Mouse (Mus musculus): ENCODE data around the gene Ctsf. TPM values are rescaled to one million over a fixed set of nuclear protein-coding genes. Genes with fewer than 3 reads are reported as not detected.
A peak's percentile ranks its signal among the peaks of the same experiment; 100 is the strongest.

Gene Ctsf
- total RNA-seq, 2 experiments from 2014 or later = 0.44 TPM; not detected in 1

DNA sequence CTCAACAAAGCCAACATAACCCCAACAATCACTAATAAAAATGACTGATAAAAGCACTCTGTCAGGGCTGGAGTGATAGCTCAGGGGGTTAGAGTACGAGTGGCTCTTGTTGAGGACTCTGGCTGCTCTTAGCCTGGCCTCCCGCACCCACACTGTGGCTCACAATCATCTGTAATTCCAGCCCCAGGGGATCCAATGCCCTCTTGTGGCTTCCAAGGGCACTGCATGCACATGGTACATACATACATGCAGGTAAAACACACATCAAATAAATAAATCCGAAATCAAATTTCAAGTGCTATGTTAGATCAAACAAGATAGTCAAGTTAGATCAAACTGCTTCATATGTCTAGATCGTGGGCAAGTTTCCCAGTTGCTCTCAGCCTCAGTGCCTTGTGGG lies 53.2 kb downstream of the Ctsf start:
- peak; percentile 45; the same call in 1 of the 2 replicates for ATAC-seq (ENCODE audit: poor library complexity, severe bottlenecking)

GRCm38 (mm10) chr19:4909376-4909775 lies 54.4 kb downstream of the Ctsf start:
- ATAC-seq (ENCODE audit: poor library complexity, severe bottlenecking) = no peak

Other genes starting within 250 kb of the Ctsf start
- gene Lrfn4, start 239.5 kb upstream of the Ctsf start, total RNA-seq (2015) = 0.09 and 0.30 TPM in 2 replicates
- gene Lrfn4, start 239.5 kb upstream of the Ctsf start, total RNA-seq (2017) = 0.29 and 0.65 TPM in 2 replicates
- 18.4 and 23.4 TPM in 2 replicates for gene Rce1, start 229.5 kb upstream of the Ctsf start, total RNA-seq (2015)
- gene Rce1, start 229.5 kb upstream of the Ctsf start, total RNA-seq (2017) = 12.4 and 20.0 TPM in 2 replicates
- gene Gm960, start 156.5 kb upstream of the Ctsf start, total RNA-seq (2015) = not detected in 2 replicates
- not detected in 2 replicates for gene Gm960, start 156.5 kb upstream of the Ctsf start, total RNA-seq (2017)
- not detected in 2 replicates for gene Sptbn2, start 144.0 kb upstream of the Ctsf start, total RNA-seq (2015)
- not detected in 2 replicates for gene Sptbn2, start 144.0 kb upstream of the Ctsf start, total RNA-seq (2017)
- gene Rbm4b, start 98.6 kb upstream of the Ctsf start, total RNA-seq (2015) = 13.3 and 14.9 TPM in 2 replicates
- gene Rbm4b, start 98.6 kb upstream of the Ctsf start, total RNA-seq (2017) = 10.8 and 14.2 TPM in 2 replicates
- gene Rbm4, start 61.2 kb upstream of the Ctsf start, total RNA-seq (2015) = 22.5 and 30.0 TPM in 2 replicates
- 45.2 and 51.7 TPM in 2 replicates for gene Rbm4, start 61.2 kb upstream of the Ctsf start, total RNA-seq (2017)
- 13.2 and 22.5 TPM in 2 replicates for gene Gm21992, start 43.5 kb upstream of the Ctsf start, total RNA-seq (2015)
- 34.1 and 52.3 TPM in 2 replicates for gene Gm21992, start 43.5 kb upstream of the Ctsf start, total RNA-seq (2017)
- gene Rbm14, start 43.5 kb upstream of the Ctsf start, total RNA-seq (2015) = 25.3 and 30.6 TPM in 2 replicates
- gene Rbm14, start 43.5 kb upstream of the Ctsf start, total RNA-seq (2017) = 13.1 and 13.8 TPM in 2 replicates
- 20.0 and 22.0 TPM in 2 replicates for gene Ccs, start 15.8 kb upstream of the Ctsf start, total RNA-seq (2015)
- gene Ccs, start 15.8 kb upstream of the Ctsf start, total RNA-seq (2017) = 24.1 and 26.6 TPM in 2 replicates
- gene Ccdc87, start 15.8 kb upstream of the Ctsf start, total RNA-seq (2015) = not detected in 2 replicates
- gene Ccdc87, start 15.8 kb upstream of the Ctsf start, total RNA-seq (2017) = not detected in 2 replicates
- 0.14 and 0.25 TPM in 2 replicates for gene Actn3, start 22.8 kb downstream of the Ctsf start, total RNA-seq (2015)
- gene Actn3, start 22.8 kb downstream of the Ctsf start, total RNA-seq (2017) = 0.07 and 0.53 TPM in 2 replicates
- gene Zdhhc24, start 23.5 kb downstream of the Ctsf start, total RNA-seq (2015) = 5.3 and 5.8 TPM in 2 replicates
- 7.1 and 7.6 TPM in 2 replicates for gene Zdhhc24, start 23.5 kb downstream of the Ctsf start, total RNA-seq (2017)
- gene Bbs1, start 51.5 kb downstream of the Ctsf start, total RNA-seq (2015) = 0.07 TPM in 1 of 2 replicates, not detected in the other
- 0.08 and 0.37 TPM in 2 replicates for gene Bbs1, start 51.5 kb downstream of the Ctsf start, total RNA-seq (2017)
- 21.2 and 21.7 TPM in 2 replicates for gene Dpp3, start 73.2 kb downstream of the Ctsf start, total RNA-seq (2015)
- gene Dpp3, start 73.2 kb downstream of the Ctsf start, total RNA-seq (2017) = 36.1 and 44.4 TPM in 2 replicates
- 0.49 TPM in 1 of 2 replicates, not detected in the other for gene Peli3, start 88.0 kb downstream of the Ctsf start, total RNA-seq (2015)
- gene Peli3, start 88.0 kb downstream of the Ctsf start, total RNA-seq (2017) = 0.51 and 0.85 TPM in 2 replicates
- 13.4 and 15.9 TPM in 2 replicates for gene Mrpl11, start 107.0 kb downstream of the Ctsf start, total RNA-seq (2015)
- 26.3 and 29.1 TPM in 2 replicates for gene Mrpl11, start 107.0 kb downstream of the Ctsf start, total RNA-seq (2017)
- not detected in 2 replicates for gene Npas4, start 135.2 kb downstream of the Ctsf start, total RNA-seq (2015)
- gene Npas4, start 135.2 kb downstream of the Ctsf start, total RNA-seq (2017) = not detected in 2 replicates
- gene Slc29a2, start 168.7 kb downstream of the Ctsf start, total RNA-seq (2015) = 0.31 and 1.0 TPM in 2 replicates
- 0.18 and 3.4 TPM in 2 replicates for gene Slc29a2, start 168.7 kb downstream of the Ctsf start, total RNA-seq (2017)
- gene B4gat1, start 183.7 kb downstream of the Ctsf start, total RNA-seq (2015) = not detected in 2 replicates
- 0.62 and 2.2 TPM in 2 replicates for gene B4gat1, start 183.7 kb downstream of the Ctsf start, total RNA-seq (2017)
- 7.0 and 7.2 TPM in 2 replicates for gene AC124502.3, start 183.8 kb downstream of the Ctsf start, total RNA-seq (2015)
- 3.5 and 4.6 TPM in 2 replicates for gene AC124502.3, start 183.8 kb downstream of the Ctsf start, total RNA-seq (2017)
- 16.5 and 22.4 TPM in 2 replicates for gene Brms1, start 186.2 kb downstream of the Ctsf start, total RNA-seq (2015)
- gene Brms1, start 186.2 kb downstream of the Ctsf start, total RNA-seq (2017) = 28.5 and 30.4 TPM in 2 replicates
- 0.30 and 0.65 TPM in 2 replicates for gene Rin1, start 195.4 kb downstream of the Ctsf start, total RNA-seq (2015)
- 0.15 and 0.98 TPM in 2 replicates for gene Rin1, start 195.4 kb downstream of the Ctsf start, total RNA-seq (2017)
- gene Cd248, start 212.9 kb downstream of the Ctsf start, total RNA-seq (2015) = 0.13 TPM in 1 of 2 replicates, not detected in the other
- gene Cd248, start 212.9 kb downstream of the Ctsf start, total RNA-seq (2017) = not detected in 2 replicates
- not detected in 2 replicates for gene Tmem151a, start 230.4 kb downstream of the Ctsf start, total RNA-seq (2015)
- not detected in 2 replicates for gene Tmem151a, start 230.4 kb downstream of the Ctsf start, total RNA-seq (2017)
- 30.6 and 33.4 TPM in 2 replicates for gene Yif1a, start 233.4 kb downstream of the Ctsf start, total RNA-seq (2015)
- gene Yif1a, start 233.4 kb downstream of the Ctsf start, total RNA-seq (2017) = 8.5 and 14.1 TPM in 2 replicates
- gene Cnih2, start 243.4 kb downstream of the Ctsf start, total RNA-seq (2015) = not detected in 2 replicates
- gene Cnih2, start 243.4 kb downstream of the Ctsf start, total RNA-seq (2017) = not detected in 2 replicates